Mouse (Mus musculus) hematopoietic stem cell, adult 5-6 weeks (primary cell): ENCODE data around the gene Krtap9-3. TPM values are rescaled to one million over a fixed set of nuclear protein-coding genes. Genes with fewer than 3 reads are reported as not detected.
"Not testable (repeated sequence)": the region's sequence is repeated elsewhere in the genome, so short reads cannot be mapped to it uniquely, and the experiment has no call there.

Experiments
- ATAC-seq, 2 experiments: fragments of 125-278 bp in 1 of 2; replicated peaks in 1 of 2; 2 replicates each; pipeline ENCODE4 v1.8.0; 2016 to 2017; ENCODE audit warnings: inconsistent platforms in 2 of 2, mild to moderate bottlenecking in 2 of 2, moderate number of reproducible peaks in 2 of 2, low read depth in 1 of 2, moderate TSS enrichment in 1 of 2; ENCODE audit not compliant: low FRiP score in 2 of 2, poor library complexity in 2 of 2, severe bottlenecking in 2 of 2, insufficient read depth in 1 of 2, low TSS enrichment in 1 of 2
- total RNA-seq: library from RNA; stranded (forward); fragments of 172-1452, 232-1000 nt; gene quantifications from 2 replicates; pipeline ENCODE4 v1.2.3, GENCODE M21; 2017

Krtap9-3 gene
- not detected in 2 replicates for total RNA-seq

DNA sequence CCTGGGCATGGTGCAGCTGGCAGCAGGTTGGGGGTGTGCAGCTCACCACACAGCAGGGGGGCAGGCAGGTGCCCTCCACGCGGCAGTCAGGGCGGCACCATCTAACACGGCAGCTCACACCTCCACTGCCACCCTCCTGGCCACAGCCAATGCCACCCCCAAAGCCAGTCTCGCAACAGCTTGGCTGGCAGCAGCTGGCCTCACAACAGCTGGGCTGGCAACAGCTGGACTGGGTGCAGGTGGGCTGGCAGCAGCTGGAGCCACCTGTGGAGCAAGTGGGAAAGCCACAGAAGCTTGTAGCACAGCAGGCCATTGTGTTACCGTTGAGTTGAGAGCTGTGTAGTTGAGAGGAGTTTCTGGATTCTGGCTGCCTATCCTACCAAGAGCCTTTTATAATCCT, at the start of gene Krtap9-3:
Gene Krtap9-3 (minus strand): TSS at position 364 of the 400 bp plus-strand sequence.
- ATAC-seq = not testable (repeated sequence)

GRCm38 (mm10) chr11:99646444-99646843, 48.5 kb upstream of the Krtap9-3 start:
- no peak for ATAC-seq

GRCm38 (mm10) chr11:99644351-99644750, 46.4 kb upstream of the Krtap9-3 start:
- no peak for ATAC-seq

DNA sequence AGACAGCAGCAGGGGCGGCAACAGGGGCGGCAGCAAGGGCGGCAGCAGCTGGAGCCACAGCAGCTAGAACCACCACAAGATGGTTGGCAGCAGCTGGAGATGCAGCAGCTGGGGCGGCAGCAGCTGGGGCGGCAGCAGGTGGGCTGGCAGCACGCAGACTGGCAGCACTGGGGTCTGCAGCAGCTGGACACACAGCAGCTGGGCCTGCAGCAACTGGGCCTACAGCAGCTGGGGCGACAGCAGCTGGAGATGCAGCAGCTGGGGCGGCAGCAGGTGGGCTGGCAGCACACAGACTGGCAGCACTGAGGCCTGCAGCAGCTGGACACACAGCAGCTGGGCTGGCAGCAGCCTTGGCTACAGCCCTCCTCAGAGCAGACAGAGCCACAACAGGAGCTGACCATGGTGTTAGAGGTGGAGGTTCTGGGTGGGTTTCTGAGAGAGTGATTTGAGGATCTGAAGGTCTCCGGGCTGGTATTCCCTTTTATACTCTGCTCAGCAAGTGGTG, 45.8 kb upstream of the Krtap9-3 start, which contains the start of gene Krtap4-7:
Gene Krtap4-7 (minus strand): TSS at position 455 of the 505 bp plus-strand sequence.
- not testable (repeated sequence) for ATAC-seq

- ATAC-seq = no peak
Measured at GRCm38 (mm10) chr11:99640926-99641325, 43.0 kb upstream of the Krtap9-3 start.

GRCm38 (mm10) chr11:99637086-99637485, 39.2 kb upstream of the Krtap9-3 start:
- ATAC-seq = no peak

DNA sequence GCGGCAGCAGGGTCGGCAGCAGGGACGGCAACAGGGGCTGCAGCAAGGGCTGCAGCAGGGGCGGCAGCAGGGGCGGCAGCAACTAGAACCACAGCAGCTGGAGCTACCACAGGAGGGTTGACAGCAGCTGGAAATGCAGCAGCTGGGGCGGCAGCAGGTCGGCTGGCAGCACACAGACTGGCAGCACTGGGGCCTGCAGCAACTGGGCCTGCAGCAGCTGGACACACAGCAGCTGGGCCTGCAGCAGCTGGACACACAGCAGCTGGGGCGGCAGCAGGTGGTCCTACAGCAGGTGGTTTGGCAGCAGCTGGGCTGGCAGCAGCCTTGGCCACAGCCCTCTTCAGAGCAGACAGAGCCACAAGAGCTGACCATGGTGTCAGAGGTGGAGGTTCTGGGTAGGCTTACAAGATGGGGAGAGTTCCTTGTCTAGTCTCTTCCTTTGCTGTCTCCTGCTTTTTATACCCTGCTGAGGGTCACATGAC, 36.8 kb upstream of the Krtap9-3 start, which contains the start of gene Krtap4-2:
Gene Krtap4-2 (minus strand): TSS at position 432 of the 482 bp plus-strand sequence.
- ATAC-seq = no peak

DNA sequence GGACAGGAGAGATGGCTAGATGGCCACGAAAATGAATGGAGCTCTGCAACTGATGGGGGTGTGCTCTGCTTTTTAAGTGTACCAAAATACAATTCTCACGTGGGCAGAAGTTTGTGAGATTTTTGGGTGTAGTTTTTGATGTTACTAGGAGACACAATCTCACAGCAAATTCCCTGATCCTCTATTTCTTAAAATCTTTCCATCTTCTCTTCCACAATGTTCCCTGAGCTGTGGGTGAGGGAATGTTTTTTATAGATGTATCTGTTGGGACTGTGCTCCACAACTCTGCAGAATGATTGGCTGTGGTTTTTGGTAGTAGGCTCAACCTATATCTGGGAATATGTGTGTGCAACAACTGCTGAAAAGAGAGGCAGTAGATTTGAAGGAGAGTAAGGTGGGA, 35.4 kb upstream of the Krtap9-3 start:
- ATAC-seq = no peak

GRCm38 (mm10) chr11:99630890-99631289, 33.0 kb upstream of the Krtap9-3 start:
- ATAC-seq = no peak

GRCm38 (mm10) chr11:99628138-99628537, 30.2 kb upstream of the Krtap9-3 start, which contains the start of gene Krtap4-1:
Gene Krtap4-1 (minus strand): TSS chr11:99628238.
- ATAC-seq = no peak

GRCm38 (mm10) chr11:99620335-99620734, 22.4 kb upstream of the Krtap9-3 start, which contains the start of gene Gm11562:
Gene Gm11562 (minus strand): TSS chr11:99620435.
- ATAC-seq = no peak

GRCm38 (mm10) chr11:99614796-99615363, 17.0 kb upstream of the Krtap9-3 start, which contains the start of gene Krtap2-4:
Gene Krtap2-4 (minus strand): TSS chr11:99614846.
- ATAC-seq = no peak

GRCm38 (mm10) chr11:99610089-99610488, 12.2 kb upstream of the Krtap9-3 start, which contains the start of gene Gm11937:
Gene Gm11937 (minus strand): TSS chr11:99610189.
- not testable (repeated sequence) for ATAC-seq

- no peak for ATAC-seq
Measured at GRCm38 (mm10) chr11:99609126-99609525, 11.2 kb upstream of the Krtap9-3 start.

DNA sequence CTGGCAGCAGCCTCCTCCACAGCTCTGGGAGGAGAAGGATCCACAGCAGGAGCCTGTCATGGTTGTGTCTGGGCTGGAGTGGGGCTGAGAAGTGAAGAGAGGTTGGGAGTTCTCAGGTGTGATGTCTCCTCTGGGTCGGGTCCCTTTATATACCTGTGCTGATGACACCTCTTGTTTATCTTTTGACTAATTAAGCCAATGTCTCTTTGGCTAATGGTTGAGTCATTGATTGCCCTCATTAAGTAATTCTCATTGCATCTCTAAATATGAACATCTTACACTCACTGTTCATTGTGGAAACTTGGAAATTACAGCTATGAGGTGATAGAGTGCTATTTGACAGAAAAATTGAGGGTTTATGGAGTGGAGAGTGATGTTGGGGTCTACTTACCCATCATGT, 5.3 kb upstream of the Krtap9-3 start, which contains the start of gene Gm11938:
Gene Gm11938 (minus strand): TSS at position 101 of the 400 bp plus-strand sequence.
- not testable (repeated sequence) for ATAC-seq

DNA sequence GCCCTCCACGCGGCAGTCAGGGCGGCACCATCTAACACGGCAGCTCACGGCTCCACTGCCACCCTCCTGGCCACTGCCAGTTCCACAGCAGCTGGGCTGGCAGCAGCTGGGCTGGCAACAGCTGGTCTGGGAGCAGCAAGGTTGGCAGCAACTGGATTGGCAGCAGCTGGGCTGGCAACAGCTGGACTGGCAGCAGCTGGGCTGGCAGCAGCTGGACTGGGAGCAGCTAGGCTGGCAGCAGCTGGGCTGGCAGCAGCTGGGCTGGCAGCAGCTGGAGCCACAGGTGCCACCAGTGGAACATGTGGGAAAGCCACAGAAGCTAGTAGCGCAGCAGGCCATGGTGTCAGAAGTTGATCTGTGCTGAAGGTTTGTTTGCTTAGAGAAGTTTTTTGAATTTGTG, 6.9 kb downstream of the Krtap9-3 start, which contains the start of gene Krtap1-3:
Gene Krtap1-3 (minus strand): TSS at position 359 of the 400 bp plus-strand sequence.
- no peak for ATAC-seq

DNA sequence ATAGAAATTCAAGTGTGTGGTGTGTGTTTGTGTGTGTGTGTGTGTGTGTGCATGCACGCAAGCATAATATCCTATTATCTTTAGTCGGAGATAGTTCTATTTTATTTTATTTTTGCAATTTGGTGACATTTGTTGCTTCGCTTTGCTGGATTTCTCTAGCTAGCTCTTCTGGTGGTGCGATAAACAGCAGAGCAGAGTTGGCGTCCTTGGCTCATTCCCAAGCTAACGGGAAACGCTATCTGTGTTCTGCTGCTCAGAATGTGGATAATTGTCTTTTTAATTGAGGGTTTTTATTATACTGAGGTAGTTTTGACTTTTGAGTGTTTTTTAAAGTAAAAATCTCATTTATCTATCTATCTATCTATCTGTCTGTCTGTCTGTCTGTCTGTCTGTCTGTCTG, 12.8 kb downstream of the Krtap9-3 start:
- ATAC-seq = no peak

- no peak for ATAC-seq
Measured at GRCm38 (mm10) chr11:99583245-99583704, 14.6 kb downstream of the Krtap9-3 start, which contains the start of gene Krtap1-4. Gene Krtap1-4 (minus strand): TSS chr11:99583654.
